Mouse (Mus musculus): ENCODE measurements around the gene Ndufaf8.

DNA sequence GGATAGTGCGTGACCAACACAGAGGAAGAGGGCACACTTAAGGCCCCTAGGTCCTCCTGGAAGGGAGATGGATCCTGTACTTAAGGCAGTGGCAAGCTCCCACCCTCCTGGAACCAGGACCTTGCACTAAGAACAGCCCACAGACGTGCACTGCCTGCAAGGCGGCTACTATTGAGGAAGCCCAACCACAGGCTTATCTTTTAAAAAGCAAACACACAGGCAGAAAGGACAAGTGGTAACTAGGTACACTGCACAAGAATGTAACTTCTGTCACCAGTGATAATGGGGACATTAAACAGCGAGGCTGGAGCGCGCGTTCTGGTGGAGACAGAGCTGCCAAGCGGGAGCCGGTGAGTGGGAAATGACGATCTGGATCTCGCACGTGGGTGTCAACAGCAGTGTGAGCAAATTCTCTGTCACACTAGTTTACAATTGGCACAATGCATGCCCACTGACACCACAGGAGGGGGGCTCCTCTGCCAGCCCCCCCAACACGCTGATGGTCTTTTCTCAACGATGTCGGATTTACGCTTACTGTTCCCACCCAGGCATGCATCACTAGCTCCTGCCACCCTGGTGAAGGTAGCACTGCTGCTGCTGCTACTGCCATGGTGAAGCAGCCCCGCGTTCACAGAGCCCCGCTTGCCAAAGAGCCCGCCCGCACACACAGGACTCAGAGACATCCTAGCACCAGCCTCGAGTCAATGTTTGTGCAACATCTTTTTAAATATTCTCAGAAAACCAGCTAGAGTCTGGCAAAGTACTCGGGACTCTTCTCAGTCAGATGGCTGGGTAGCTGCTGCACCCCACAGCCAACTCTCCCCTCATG, 38.3 kb downstream of the Ndufaf8 start:
- no peak for TF ChIP-seq POLR2A (IDR thresholded peaks at IDR 0.05; ENCODE audit: control insufficient read depth, extremely low read depth, insufficient read depth, low read length, poor library complexity)
- no peak for TF ChIP-seq CTCF (IDR thresholded peaks at IDR 0.05; ENCODE audit: borderline replicate concordance, control insufficient read depth, extremely low read depth, insufficient read depth, low read length, poor library complexity)

Measured in thymus, adult 2 months (tissue).